Mouse (Mus musculus) left cerebral cortex, adult 18-20 months (tissue): Measurements from ENCODE around the gene Cyp51. TPM values are rescaled to one million over a fixed set of nuclear protein-coding genes. Genes with fewer than 3 reads are reported as not detected.

Experiments
- DNase-seq, 2 experiments: peaks; one replicate each; pipeline ENCODE4 v3.0.0; 2021 to 2022; ENCODE audit warnings: low spot score in 2 of 2, mixed read lengths in 1 of 2
- total RNA-seq, 2 experiments: library from RNA; stranded (reverse); gene quantifications; 2 replicates each; pipeline ENCODE4 v1.2.3; 2021

The Cyp51 gene
- total RNA-seq, 2 experiments from 2014 or later, result 48.3 to 48.4 TPM

DNA sequence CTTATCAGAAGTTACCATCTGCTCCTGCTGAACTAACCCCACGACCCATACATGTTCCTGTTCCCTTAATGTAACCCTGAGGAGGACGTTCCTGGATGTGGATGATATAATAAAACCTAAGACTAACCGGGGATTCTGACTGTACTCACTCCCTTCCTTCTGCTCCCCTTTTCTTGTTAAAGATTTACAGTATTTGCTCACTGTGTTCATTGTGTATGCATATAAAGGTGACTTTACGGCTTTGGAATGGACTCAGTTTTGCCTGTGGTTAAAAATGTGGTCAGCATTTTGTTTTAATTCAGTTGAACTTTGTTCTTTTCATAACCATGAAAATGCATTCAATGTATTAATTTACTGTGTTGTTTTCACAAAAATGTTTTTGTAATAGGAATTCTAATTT is 72.7 kb downstream of the Cyp51 start:
- DNase-seq, result no peak

Other genes with a start within 250 kb of the Cyp51 start
- gene Mterf1a, start 210.8 kb downstream of the Cyp51 start, total RNA-seq, result 1 to 10 TPM; 7.2 to 9.2 TPM
- 10 to 100 TPM; 74.0 to 82.9 TPM for gene Akap9, start 176.7 kb downstream of the Cyp51 start, total RNA-seq
- 1 to 10 TPM; 5.1 to 6.3 TPM for gene Mterf1b, start 87.6 kb upstream of the Cyp51 start, total RNA-seq